Mouse (Mus musculus) large intestine, adult 2 months (tissue): ENCODE results near the gene Gapvd1. TPM values are rescaled to one million over a fixed set of nuclear protein-coding genes. Genes with fewer than 3 reads are reported as not detected.
A peak's percentile ranks its signal among the peaks of the same experiment; 100 is the strongest.

Experiments
- DNase-seq: peaks from one replicate; pipeline ENCODE4 v3.0.0-alpha.2; 2012; ENCODE audit warnings: low read depth, low spot score
- WGBS: fragments of 180-500 bp; shearing (Covaris S2); methylation state at CpG from one replicate; pipeline ENCODE4 v1.1.7; 2018; 5-methylcytosine and 5-hydroxymethylcytosine counted together
- polyA plus RNA-seq: library from polyadenylated mRNA; depleted of rRNA; stranded (reverse); fragments of >200 nt; gene quantifications from 2 replicates; pipeline ENCODE4 v1.2.3, GENCODE M21; 2012; rRNA removed

The Gapvd1 gene
- polyA plus RNA-seq, 1 experiment = 13.4 TPM

DNA sequence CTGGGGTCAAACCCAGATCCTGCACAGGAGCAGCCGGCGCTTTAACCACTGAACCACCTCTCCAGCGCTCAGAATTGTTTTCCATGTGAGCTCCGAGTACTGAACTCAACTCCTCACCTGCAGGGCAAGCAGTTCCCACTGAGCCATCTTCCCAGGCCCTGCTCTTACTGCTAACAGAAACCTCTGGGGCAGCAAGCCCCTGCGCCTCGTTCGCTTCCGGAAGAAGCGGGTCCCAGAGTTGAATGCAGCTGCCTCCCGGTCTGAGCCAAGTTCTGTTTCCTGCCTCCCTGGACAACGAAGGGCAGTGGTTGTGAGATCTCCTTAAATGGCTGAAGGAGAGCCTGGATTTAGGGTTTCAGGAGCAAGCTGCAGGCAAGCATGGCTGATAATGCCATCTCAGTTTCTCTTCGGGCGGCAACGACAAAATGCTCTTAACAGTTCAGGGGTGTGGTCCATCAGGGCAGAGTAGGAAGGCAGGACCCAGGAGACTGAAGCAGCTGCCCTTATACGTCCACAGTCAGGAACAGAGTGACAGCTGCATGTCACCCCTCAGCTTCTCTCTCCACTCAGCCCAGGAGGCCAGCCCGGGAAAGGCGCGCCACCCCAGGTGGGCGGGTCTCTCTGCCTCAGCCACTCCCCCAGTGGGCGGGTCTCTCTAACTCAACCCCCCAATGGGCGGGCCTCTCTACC lies 109.0 kb downstream of the Gapvd1 start:
- WGBS = 7% methylated on average over 21 of the region's 21 CpGs
- peak; percentile 48 for DNase-seq

DNA sequence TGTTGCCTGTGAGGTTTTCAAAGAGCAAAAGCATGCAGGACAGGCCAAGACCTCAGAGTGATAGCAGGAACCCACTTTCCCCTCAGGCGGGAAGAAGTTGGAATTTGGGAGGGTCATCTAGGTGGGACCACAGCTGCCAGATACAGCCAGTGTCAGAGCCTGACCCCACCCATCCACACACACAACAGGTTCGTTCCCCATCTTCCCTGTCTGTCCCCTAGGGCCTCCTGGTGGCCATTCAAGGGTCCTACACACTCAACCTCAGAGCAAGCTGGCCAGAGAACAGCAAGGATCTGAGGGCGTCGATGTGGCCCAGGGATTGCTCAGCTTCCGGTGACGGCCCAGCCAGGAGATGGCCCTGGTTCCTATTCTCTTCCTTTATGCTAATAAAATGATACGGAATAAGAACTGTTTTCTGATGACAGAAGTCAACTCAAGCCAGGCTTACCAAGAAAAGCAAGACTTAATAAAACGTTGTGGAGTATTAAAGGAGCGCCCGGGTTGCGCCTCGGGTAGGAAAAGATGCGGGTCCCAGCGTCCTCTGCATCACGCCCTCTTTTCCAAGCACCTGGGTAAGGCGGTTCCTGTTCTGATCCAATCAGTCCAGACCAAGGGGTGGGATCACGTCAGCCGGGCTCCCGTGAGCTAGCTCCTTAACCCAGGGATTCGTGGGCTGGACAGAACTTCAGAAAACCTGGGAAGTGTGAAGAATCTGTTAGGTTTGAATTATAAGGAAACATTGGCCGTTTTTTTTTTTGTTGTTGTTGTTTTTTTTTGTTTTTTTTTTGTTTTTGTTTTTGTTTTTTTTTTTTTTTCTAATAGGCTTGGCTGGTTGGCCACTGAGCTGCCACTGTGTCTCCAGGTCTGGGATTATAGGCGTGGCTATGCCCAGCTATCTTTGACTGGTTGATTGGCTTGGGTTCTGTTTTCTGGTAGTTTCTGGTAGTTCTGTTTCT lies 110.2 kb downstream of the Gapvd1 start:
- WGBS = 61% methylated on average over 22 of the region's 22 CpGs
- no peak for DNase-seq

DNA sequence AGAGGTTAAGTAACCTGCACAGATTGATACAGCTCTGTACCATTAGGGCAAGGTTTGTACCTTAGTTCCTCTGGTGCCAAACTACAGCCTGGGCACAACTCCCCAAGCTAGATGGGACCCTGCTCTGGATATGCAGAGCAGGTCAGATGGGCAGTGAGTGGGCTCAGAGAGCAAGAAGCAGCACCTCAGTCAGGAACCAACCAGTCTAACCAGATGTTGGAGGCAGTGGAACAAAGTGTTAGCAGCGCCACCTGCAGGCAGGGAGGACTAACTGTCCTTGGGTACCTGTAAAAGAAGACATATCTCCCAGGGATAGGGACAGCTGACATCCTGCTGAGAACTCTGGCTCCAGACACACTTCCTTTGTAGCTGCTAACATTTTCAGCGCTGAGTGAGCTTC lies 112.7 kb downstream of the Gapvd1 start:
- no peak for DNase-seq
- WGBS = 58% methylated on average over 2 of the region's 2 CpGs

DNA sequence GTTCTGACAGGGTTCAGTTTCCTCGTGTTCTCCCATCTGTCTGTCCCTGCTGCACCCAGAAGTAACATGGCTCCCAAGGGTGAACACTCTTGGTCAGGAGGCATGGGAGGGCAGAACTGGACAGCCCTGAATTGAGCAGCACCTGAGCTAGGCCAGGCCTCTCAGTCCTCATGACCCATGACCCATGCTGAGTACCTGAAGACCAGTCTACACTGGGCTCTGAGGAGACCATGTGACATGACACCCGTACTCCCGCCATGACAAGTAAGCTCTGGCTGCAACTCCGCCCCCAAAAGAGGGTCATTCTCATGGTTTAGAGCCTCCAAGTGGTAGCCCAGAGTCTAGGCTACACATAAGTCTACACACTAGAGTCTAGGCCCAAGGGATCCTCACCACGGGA lies 115.3 kb downstream of the Gapvd1 start:
- no peak for DNase-seq
- 54% methylated on average over 5 of the region's 5 CpGs for whole genome bisulfite sequencing

DNA sequence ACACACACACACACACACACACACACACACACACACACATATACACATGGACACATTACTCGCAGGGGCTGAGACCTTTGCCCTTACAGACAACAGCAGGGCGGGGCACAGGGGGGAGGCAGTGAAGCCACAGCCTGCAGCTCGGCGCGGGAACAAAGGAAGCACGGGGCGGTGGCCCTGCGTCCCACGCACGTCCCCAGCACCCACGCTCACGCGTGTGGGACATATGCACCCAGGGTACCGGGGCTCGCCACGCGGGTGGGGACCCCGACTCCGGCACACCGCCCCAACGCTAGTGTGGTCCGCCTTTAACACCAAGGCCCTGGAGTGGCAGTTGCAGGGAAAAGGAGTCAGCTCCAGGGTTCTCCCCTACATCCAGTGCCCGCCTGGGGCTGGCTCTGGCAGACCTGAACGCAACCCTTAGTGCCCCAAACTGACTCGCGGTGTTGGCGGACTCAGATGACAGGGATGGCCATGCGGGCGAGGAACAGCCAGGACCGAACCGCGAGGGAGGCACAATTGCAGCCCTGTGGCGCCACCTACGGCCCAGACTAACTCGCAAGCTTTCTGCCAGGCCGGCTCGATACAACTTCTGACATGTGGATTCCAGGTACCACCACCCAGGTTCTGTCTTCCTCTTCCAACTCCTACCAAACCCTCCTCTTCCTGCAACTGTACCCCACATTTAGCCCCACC lies 115.9 kb downstream of the Gapvd1 start:
- WGBS = 11% methylated on average over 37 of the region's 37 CpGs
- peak; percentile 33 for DNase-seq

DNA sequence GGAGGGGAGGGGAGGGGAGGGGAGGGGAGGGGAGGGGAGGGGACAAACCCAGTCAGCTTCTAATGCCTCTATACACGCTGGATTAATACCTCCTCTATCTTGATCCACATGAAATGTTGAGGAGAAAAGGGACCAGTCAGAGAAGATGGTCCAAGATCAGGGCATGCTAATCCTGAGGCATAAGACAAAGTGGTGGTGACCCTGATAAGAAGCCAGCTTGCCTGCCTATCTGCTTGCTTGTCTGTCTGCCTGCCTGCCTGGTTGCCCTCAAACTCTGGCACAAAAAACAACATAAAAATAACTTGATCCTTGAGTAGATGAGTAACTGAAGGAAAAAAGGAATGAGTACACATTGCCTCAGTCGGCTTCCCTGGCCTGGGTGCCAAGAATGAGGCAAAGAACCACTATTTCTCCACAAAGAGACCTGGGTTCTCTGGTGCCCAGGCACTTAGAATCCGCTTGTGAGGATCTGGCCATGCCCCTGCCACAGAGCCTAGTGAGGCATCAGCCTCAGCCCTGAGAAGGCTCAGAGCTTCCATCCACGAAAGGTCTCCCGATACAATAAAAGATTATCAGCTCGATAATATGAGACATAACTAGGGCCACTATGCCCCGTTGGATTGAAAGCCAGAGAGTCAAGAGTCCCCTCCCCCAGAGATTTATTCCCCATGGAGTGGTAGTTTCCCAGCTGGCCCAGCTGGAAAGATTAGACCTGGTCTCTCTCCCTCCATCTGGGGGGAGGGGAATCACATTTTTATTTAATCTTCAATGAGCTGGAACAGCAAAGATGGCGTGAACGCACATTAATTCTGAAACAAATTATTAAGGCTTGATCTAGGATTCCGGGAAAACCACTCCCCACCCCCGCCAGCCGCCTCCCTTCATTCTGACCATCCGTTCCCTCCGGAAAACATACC lies 119.5 kb downstream of the Gapvd1 start:
- WGBS = 82% methylated on average over 14 of the region's 14 CpGs
- no peak for DNase-seq

DNA sequence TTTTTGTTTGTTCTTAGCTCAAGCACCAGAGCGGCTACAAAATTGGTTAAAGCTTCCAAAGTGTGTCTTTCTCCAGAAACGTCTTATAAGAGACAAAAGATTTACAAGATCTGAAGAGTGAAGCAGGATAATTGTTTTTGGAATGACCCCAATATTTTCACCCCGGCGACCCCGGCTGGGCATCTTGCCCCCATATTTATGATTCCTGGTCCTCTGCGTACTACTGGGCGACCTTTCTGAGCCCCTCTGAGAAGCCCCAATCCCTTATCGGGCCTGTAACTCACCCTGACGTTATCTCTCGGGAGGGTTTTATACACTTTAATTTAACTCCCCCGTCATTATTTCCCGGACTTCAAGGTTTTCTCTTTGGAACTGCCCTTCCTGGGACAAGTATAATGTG lies 123.0 kb downstream of the Gapvd1 start:
- WGBS = 46% methylated on average over 12 of the region's 12 CpGs
- DNase-seq = no peak

DNA sequence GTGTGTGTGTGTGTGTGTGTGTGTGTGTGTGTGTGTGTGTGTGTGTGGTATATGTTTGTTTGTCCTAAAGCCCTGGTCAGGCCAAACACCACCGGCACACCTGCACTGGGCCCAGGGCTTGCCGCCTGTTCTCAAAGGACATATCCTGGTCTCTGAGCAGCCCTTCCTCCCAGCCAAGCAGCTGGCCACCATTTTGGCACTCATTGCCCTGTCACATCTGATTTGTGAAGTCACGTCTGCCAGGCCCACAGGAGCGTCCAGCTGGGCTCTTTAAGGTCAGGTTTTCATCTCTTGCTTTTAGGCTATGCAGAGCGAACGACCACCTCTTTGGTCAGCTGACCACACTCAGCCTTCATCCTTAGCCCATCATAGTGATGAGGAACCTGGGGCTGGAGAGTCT lies 124.6 kb downstream of the Gapvd1 start:
- no peak for DNase-seq
- 82% methylated on average over 6 of the region's 6 CpGs for WGBS

DNA sequence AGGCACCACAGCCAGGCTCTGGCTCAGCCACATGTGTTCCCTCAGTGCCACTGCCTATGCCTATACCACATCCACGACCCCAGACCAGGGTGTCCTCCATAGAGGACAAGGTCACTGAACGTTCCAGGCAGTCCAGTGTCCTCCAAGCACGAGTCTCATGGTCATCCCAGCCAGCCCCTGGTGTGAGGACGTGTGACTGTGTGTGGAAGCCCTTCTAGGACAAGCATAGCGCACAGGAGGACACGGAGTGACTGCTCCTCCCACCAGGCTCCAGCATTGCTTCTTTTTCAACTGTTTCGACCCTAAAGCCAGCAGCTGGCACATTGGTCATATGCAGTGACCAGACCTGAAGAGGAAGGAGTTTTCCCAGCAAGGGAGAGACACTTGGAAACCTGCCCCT lies 125.3 kb downstream of the Gapvd1 start:
- WGBS = 70% methylated on average over 7 of the region's 7 CpGs
- no peak for DNase-seq

DNA sequence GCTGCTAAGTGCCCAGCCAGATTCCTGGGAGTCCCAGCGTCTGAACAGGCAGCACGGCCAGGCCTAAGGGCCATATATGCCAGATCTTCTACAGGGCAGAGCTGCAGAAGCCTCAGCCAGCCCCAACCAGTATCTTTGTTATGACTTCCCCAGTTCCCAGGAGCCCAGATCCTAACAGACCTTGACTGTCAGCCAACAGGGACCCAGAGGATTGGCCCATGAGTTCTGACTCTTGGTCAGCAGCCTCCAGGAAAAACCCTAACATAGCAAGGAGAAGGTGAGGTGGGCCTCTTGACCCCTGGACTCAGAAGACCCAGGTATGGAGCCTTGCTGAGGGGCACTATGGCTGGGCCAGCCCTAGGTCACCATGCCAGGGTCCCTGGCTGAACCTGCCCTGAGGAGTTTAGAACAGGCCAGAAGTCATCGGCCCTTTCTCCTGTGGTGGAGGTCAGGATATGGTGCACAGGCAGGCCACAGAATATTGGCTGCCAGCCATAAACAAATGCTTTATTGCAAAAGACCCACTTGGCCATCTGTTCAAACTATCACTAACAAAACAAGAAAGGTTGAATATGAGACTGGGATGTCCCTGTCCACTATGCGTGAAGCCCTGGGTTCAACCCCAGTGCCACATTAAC lies 126.0 kb downstream of the Gapvd1 start:
- DNase-seq = no peak
- 60% methylated on average over 4 of the region's 4 CpGs for WGBS

DNA sequence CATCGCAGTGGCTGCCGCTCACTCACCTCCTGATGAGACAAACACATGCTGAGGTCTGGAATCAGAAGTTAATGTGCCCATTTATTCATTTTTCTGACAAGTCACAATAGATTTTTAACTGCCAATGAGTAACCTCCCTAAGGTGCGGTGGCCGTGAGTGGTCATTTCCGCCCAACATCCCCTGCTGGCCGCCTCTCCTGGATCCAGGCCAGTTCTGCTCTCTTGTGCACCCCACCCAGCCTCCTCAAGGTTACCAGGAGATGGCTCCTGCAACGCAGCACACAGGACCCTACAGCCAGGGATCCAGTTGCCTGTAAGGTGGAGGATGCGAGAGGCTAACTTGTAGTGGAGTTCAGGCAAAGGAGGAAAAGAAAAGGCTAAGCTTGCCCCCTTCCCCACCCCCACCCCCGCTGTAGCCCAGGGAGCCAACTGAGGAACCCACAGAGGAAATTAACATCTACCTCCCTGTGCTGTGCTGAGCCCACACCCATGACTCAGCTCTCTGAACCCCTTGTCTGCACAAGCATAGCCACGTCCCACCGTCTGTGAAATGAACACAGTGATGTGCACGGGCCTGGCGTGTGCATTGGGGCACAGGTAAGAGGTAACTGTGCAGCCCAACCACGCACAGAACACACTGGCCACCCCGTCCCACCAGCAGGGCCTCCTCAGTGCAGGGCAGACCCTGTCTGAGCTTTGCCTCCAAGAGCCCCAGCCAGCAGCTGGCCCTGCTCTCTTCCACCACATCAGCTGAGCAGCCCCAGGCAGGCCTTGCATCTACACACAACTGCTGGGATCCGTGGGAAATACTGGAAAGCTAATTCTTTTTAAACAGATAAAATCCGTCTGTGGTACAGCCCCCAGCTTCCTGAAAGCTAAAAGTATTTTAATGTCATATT lies 127.5 kb downstream of the Gapvd1 start:
- no peak for DNase-seq
- 72% methylated on average over 17 of the region's 17 CpGs for WGBS

Other genes with a start within 250 kb of the Gapvd1 start
- 446 and 623 TPM in 2 replicates for gene Hspa5, start 16.7 kb upstream of the Gapvd1 start, polyA plus RNA-seq
- gene Rabepk, start 44.7 kb upstream of the Gapvd1 start, polyA plus RNA-seq = 28.5 and 30.1 TPM in 2 replicates
- 25.0 and 28.8 TPM in 2 replicates for gene Fbxw2, start 71.1 kb upstream of the Gapvd1 start, polyA plus RNA-seq
- not detected in 2 replicates for gene Gm34653, start 77.8 kb upstream of the Gapvd1 start, polyA plus RNA-seq
- 16.9 and 38.1 TPM in 2 replicates for gene Cutal, start 119.2 kb upstream of the Gapvd1 start, polyA plus RNA-seq
- 11.2 and 13.2 TPM in 2 replicates for gene Psmd5, start 119.7 kb upstream of the Gapvd1 start, polyA plus RNA-seq
- 2.8 and 3.1 TPM in 2 replicates for gene Phf19, start 158.8 kb upstream of the Gapvd1 start, polyA plus RNA-seq
- 9.2 TPM in 2 replicates for gene Traf1, start 206.5 kb upstream of the Gapvd1 start, polyA plus RNA-seq